Mouse (Mus musculus) forebrain, postnatal 0 days (tissue): Measurements from ENCODE around the gene Gba. TPM values are rescaled to one million over a fixed set of nuclear protein-coding genes. Genes with fewer than 3 reads are reported as not detected.

ENCODE experiments used
- ATAC-seq: fragments of 200-750 bp; cut with Nextera tagmentation; 2 replicates; pipeline ENCODE4 v1.8.0; 2017; ENCODE audit warnings: mild to moderate bottlenecking, moderate library complexity
- DNase-seq: peaks from one replicate; pipeline ENCODE4 v3.0.0-alpha.2; 2015
- H3K27ac ChIP-seq: fragments of 300-500 bp; sonication (generic); 2 replicates; pipeline ENCODE4 v1.5.1; 2014; ENCODE audit warnings: low read depth, mild to moderate bottlenecking, antibody characterized with exemption, low read length, moderate library complexity, mixed read lengths
- H3K27me3 ChIP-seq: fragments of 300-500 bp; sonication (generic); 2 replicates; pipeline ENCODE4 v1.6.1; 2014; ENCODE audit warnings: mild to moderate bottlenecking, low read length, mixed read lengths; ENCODE audit not compliant: insufficient read depth
- H3K36me3 ChIP-seq: fragments of 300-500 bp; sonication (generic); 2 replicates; pipeline ENCODE4 v1.6.1; 2014; ENCODE audit warnings: mild to moderate bottlenecking, moderate library complexity; ENCODE audit not compliant: insufficient read depth
- H3K4me1 ChIP-seq: fragments of 300-500 bp; sonication (generic); 2 replicates; pipeline ENCODE4 v1.6.1; 2014; ENCODE audit warnings: antibody characterized with exemption; ENCODE audit not compliant: insufficient read depth
- H3K4me2 ChIP-seq: fragments of 300-500 bp; sonication (generic); 2 replicates; pipeline ENCODE4 v1.6.1; 2014; ENCODE audit warnings: low read depth, mild to moderate bottlenecking, moderate library complexity
- H3K4me3 ChIP-seq: fragments of 300-500 bp; sonication (generic); 2 replicates; pipeline ENCODE4 v1.5.1; 2014; ENCODE audit warnings: low read depth, low read length, mixed read lengths
- H3K9ac ChIP-seq: fragments of 300-500 bp; sonication (generic); 2 replicates; pipeline ENCODE4 v1.6.1; 2014; ENCODE audit warnings: mild to moderate bottlenecking
- H3K9me3 ChIP-seq: fragments of 300-500 bp; sonication (generic); 2 replicates; pipeline ENCODE4 v1.6.1; 2016; ENCODE audit warnings: low read length
- CTCF ChIP-seq: sonication (generic); IDR thresholded peaks from 2 replicates; pipeline ENCODE4 v1.5.1; 2016; ENCODE audit warnings: antibody characterized with exemption, control low read depth, low read depth
- WGBS: fragments of 180-500 bp; shearing (Covaris S2); extraction: QIAGEN DNeasy Blood & Tissue Kit; methylation state at CpG from one replicate; pipeline ENCODE4 v1.1.7; 2014; 5-methylcytosine and 5-hydroxymethylcytosine counted together
- polyA plus RNA-seq: library from polyadenylated mRNA; unstranded; fragments of >200 nt; fragmentation: Nextera tagmentation; extraction: Ambion mirVana; gene quantifications from 2 replicates; pipeline ENCODE4 v1.2.1, GENCODE M21; 2015
- total RNA-seq: library from RNA; depleted of rRNA; stranded (reverse); fragments of >200 nt; gene quantifications from 2 replicates; pipeline ENCODE4 v1.2.3, GENCODE M21; 2014

Gene Gba
- total and polyA plus RNA-seq, 2 experiments from 2014 or later, result 41.7 to 51.1 TPM

DNA sequence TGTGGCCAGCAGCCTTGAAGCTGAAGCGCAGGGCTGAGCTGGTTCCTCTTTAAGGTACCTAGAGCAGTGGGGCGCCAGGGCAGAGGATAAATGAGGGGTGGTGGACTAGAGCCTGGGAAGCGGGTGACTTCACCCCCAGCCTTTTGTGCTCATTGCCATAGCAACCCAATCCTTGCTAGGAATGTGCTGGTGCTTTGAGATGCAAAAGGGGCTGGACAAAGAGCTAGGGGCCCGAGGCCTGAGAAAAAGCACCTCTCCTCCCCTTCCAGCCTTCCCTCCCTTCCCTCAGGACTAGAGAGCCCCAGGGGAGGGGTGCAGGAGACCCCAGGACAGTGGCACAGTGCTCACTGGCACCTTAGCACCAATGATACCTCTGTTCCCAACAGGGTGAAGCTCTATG is 23.2 kb downstream of the Gba start:
- ATAC-seq (peak; percentile 45), DNase-seq (peak; percentile 71)
- Histone ChIP-seq H3K4me1 (peaks cover 28% of the 10 kb centered on the region), H3K4me3 (peak overlapping the region; percentile 45), H3K9ac (peak overlapping the region; percentile 53), H3K27ac (peak overlapping the region; percentile 80), H3K36me3 (peaks cover 12% of the 10 kb centered on the region; the same call in 1 of the 2 replicates), H3K4me2 (peak overlapping the region; percentile 91), H3K9me3 (no peaks in the 10 kb centered on the region), H3K27me3 (no peaks in the 10 kb centered on the region)
- WGBS, result 15% methylated on average over 4 of the region's 4 CpGs
- no peak for TF ChIP-seq CTCF

DNA sequence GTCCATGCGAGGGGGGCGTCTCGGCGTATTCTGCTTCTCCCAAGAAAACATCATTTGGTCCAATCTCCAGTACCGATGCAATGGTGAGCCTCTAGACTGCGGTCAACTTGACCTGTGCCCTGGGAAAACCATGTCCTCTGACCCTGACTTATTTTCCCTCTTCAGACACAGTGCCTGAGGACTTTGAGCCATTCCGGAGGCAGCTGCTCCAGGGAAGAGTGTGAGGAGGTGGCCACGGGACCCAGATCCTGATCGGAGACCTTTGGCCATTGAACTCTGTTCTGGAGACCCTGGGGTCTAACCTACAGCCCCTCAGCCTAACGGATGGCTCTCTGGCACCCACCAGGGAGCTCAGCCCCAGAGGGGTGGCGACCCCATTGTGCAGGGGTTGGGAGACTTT is 23.6 kb downstream of the Gba start:
- Histone ChIP-seq H3K9ac (peak overlapping the region; percentile 53), H3K4me3 (peak overlapping the region; percentile 45), H3K36me3 (peaks cover 7% of the 10 kb centered on the region; the same call in 1 of the 2 replicates), H3K9me3 (no peaks in the 10 kb centered on the region), H3K27me3 (no peaks in the 10 kb centered on the region), H3K4me2 (peak overlapping the region; percentile 91), H3K27ac (peak overlapping the region; percentile 80), H3K4me1 (peaks cover 28% of the 10 kb centered on the region)
- no peak for TF ChIP-seq CTCF
- ATAC-seq (no peak), DNase-seq (no peak)
- WGBS, result 3% methylated on average over 11 of the region's 11 CpGs

DNA sequence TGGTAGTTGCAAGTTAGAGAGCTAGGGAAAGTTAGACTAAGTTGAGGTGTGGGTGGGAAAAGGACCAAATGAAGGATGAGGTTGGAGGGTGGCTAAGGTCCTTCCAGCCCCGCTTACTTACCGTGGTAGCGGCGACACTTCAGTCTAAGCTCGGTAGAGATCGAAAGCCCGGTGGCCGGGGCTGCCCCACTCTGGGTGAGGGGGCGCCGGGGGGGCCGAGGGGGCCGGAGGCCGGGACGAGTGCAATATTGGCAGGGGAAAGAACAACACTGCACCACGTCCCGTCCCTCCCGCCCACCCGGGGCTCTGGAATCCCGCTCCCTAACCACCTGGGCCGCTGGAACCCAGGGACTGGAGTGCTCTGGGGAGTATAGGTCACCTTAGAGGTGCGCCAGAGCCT is 24.2 kb downstream of the Gba start, which contains the start of gene Mtx1:
Gene Mtx1, minus strand, starts transcription at position 189 of the 400 bp plus-strand sequence.
- Histone ChIP-seq H3K9me3 (no peaks in the 10 kb centered on the region), H3K36me3 (peaks cover 5% of the 10 kb centered on the region; the same call in 1 of the 2 replicates), H3K9ac (peak within 1 kb of the TSS; percentile 53), H3K4me2 (peak within 1 kb of the TSS; percentile 91), H3K4me1 (peaks cover 28% of the 10 kb centered on the region), H3K27ac (peak within 1 kb of the TSS; percentile 80), H3K27me3 (no peaks in the 10 kb centered on the region), H3K4me3 (peak within 1 kb of the TSS; percentile 45)
- DNase-seq, result no peak
- WGBS, result 3% methylated on average over 21 of the region's 21 CpGs
- ATAC-seq, result peak; percentile 3; the same call in 1 of the 2 replicates
- no peak for TF ChIP-seq CTCF

DNA sequence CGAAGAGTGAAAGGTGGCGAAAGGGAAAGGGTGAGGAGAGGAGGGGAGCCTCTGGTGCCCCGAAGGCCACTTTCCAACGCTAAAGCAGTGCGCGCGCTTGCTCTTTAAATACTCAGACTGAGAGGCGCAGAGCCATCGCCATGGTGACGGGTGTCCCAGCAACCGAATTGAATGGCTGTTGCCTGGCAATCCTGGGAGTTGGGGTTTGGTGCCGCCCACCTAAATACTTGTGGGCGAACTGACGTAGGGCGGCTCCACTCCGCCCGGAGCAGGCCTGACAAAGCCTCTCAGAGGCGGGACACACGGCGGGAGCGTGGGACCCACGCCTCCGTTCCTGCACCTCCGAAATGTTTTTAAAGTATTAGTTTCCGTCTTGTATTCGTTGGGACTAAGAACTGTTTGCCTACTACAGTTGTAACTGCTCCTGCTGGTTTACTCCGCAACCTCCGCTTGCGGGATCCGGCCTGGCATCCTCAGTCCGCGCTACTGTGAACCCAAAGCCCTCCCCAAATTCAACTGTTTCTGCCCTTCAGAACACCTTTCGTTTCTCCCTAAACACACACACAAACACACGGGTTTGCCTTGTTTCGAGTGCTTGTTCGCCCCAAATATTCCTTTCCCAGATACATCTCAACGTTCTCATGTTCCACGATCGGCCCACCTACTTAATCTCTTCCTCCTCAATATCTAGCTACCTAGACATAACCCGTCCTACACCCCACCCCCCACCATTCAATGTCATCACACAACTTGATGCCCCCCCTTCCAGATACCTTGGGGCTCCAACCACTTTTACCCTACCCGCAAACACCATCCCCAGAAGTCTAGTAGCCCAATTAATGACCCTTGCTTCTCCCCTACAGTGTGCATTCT is 24.8 kb downstream of the Gba start:
- peak overlapping the region; percentile 80 for H3K27ac ChIP-seq
- no peaks in the 10 kb centered on the region for H3K27me3 ChIP-seq
- peak overlapping the region; percentile 53 for H3K9ac ChIP-seq
- DNase-seq, result peak; percentile 96
- H3K9me3 ChIP-seq, result no peaks in the 10 kb centered on the region
- H3K36me3 ChIP-seq, result peaks cover 5% of the 10 kb centered on the region; the same call in 1 of the 2 replicates
- H3K4me2 ChIP-seq, result peak overlapping the region; percentile 91
- TF ChIP-seq CTCF, result no peak
- peak; percentile 89 for ATAC-seq
- H3K4me3 ChIP-seq, result peak overlapping the region; percentile 45
- 1% methylated on average over 41 of the region's 41 CpGs for WGBS
- peaks cover 28% of the 10 kb centered on the region for H3K4me1 ChIP-seq

DNA sequence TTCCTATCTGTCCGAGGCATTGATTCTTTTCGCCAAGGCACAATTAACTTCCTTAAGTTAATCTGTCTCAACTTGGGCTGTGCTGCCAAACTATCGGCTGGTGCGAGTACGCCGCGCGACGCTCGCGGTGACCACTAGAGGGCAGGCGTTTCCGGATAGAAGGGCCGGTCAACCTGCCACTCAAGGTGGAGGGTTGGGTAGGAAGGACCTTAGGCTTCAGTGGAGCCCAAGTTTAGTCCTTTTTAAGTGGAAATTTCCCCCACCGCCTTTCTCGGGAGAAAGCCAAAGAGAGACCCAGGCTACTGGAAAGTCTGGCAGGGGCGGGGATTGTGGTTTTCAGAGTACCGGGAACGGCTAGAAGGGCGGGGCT is 25.4 kb downstream of the Gba start:
- Histone ChIP-seq H3K9me3 (no peaks in the 10 kb centered on the region), H3K4me2 (peak overlapping the region; percentile 91), H3K27ac (peak overlapping the region; percentile 80; the same call in 1 of the 2 replicates), H3K4me3 (peak overlapping the region; percentile 45), H3K9ac (peak overlapping the region; percentile 33; the same call in 1 of the 2 replicates), H3K36me3 (0 out of 2 replicates have a peak, but pooled peaks cover 4% of the 10 kb centered on the region), H3K27me3 (no peaks in the 10 kb centered on the region), H3K4me1 (peaks cover 28% of the 10 kb centered on the region)
- under 1% methylated on average over 20 of the region's 20 CpGs for WGBS
- peak; percentile 50 for ATAC-seq
- peak; percentile 90 for DNase-seq
- TF ChIP-seq CTCF, result peak; percentile 95

DNA sequence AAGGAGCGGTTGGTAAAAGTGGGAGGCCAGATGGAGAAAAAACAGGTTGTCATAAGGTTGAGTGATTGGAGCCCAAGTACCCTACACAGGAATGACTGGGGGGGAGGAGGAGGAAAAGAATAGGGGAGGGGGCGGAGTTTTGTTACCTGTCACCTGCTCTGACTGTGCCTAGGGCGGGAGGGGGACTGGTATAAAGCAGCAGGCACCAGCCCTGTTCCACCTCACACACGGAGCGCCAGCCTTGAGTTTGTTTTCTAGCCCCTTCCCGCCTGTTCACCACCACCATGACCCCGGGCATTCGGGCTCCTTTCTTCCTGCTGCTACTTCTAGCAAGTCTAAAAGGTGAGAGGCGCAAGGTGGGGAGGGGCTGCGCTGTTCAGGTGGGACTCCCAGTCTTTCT is 26.1 kb downstream of the Gba start, which contains the start of gene Muc1:
Gene Muc1, plus strand, starts transcription at position 222 of the 400 bp plus-strand sequence.
- ATAC-seq (no peak), DNase-seq (no peak)
- 29% methylated on average over 10 of the region's 10 CpGs for WGBS
- Histone ChIP-seq H3K9me3 (no peaks in the 10 kb centered on the region), H3K4me1 (peaks cover 28% of the 10 kb centered on the region), H3K27me3 (no peaks in the 10 kb centered on the region), H3K4me2 (peak within 1 kb of the TSS; percentile 91), H3K36me3 (peaks cover 10% of the 10 kb centered on the region), H3K9ac (peak within 1 kb of the TSS; percentile 33; the same call in 1 of the 2 replicates), H3K4me3 (peak within 1 kb of the TSS; percentile 45), H3K27ac (peak within 1 kb of the TSS; percentile 80)
- TF ChIP-seq CTCF, result no peak

DNA sequence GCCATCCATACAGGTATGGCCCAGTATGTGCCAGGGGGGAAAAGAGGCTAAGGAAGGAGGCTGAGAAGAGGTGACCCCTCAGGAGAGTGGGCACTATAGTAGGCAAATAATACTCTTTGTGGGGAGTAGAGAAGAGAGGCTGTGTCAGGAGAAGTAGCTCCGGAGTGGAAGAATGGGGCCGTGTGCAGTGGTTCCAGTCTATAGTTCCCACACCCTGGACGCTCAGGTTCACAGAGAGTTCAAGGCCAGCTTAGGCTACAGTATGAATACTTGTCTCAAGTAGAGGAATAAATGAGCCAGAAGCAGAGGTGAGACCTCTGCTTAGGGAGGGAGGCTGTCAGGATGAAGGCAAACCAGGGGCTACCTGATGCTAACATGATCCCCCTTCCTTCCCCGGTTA is 26.5 kb downstream of the Gba start:
- H3K27ac ChIP-seq, result no peak overlapping the region
- H3K36me3 ChIP-seq, result peaks cover 14% of the 10 kb centered on the region
- no peaks in the 10 kb centered on the region for H3K27me3 ChIP-seq
- 55% methylated on average over 4 of the region's 4 CpGs for WGBS
- H3K9me3 ChIP-seq, result no peaks in the 10 kb centered on the region
- peaks cover 28% of the 10 kb centered on the region for H3K4me1 ChIP-seq
- H3K4me3 ChIP-seq, result no peak overlapping the region
- H3K4me2 ChIP-seq, result 0 out of 2 replicates have a peak overlapping the region, but pooled peaks have one; percentile 91
- ATAC-seq (no peak), DNase-seq (no peak)
- no peak overlapping the region for H3K9ac ChIP-seq
- TF ChIP-seq CTCF, result no peak
